In genomic region chr6:32331281-32331680, GRCm38 (mm10) we compare ENCODE assay signal across 20 mouse cellular contexts.
DNase-seq lines count a peak whose midpoint lies in the region; ATAC-seq and TF ChIP-seq lines count a peak whose summit lies in the region.
"Had no signal": no experiment of that assay in that cellular context is flagged by ENCODE, and none has a peak within 500 bp of the region (broad histone marks: within the 10 kb centered on the region; RNA-seq: fewer than 3 reads in every experiment).

No protein-coding gene starts in this region.

- H3K9me3 ChIP-seq in hindbrain, embryonic 12.5 days (replicated peaks) = no peaks in the 10 kb centered on the region
- H3K9me3 ChIP-seq in hindbrain, embryonic 10.5 days = no peaks in the 10 kb centered on the region
- H3K9me3 ChIP-seq in midbrain, embryonic 11.5 days (ENCODE audit: control insufficient read depth, low read length) = no peaks in the 10 kb centered on the region
- H3K9me3 ChIP-seq in midbrain, embryonic 10.5 days (replicated peaks) = no peaks in the 10 kb centered on the region
- H3K9me3 ChIP-seq in midbrain, embryonic 14.5 days (ENCODE audit: control insufficient read depth, low read length) = no peaks in the 10 kb centered on the region
- H3K9me3 ChIP-seq: embryonic facial prominence, embryonic 12.5 days; G1E; hindbrain, embryonic 13.5 days had no signal

- no peak overlapping the region for H3K4me3 ChIP-seq in hindbrain, embryonic 12.5 days
- H3K4me3 ChIP-seq in hindbrain, embryonic 10.5 days = no peak overlapping the region
- H3K4me3 ChIP-seq in midbrain, embryonic 11.5 days (ENCODE audit: low read depth, low read length) = no peak overlapping the region
- H3K4me3 ChIP-seq in midbrain, embryonic 10.5 days = no peak overlapping the region
- H3K4me3 ChIP-seq in midbrain, embryonic 14.5 days (replicated peaks; ENCODE audit: low read depth, low read length) = no peak overlapping the region
- H3K4me3 ChIP-seq: embryonic facial prominence, embryonic 12.5 days; hindbrain, embryonic 13.5 days had no signal

- ATAC-seq in hindbrain, embryonic 12.5 days (ENCODE audit: low FRiP score) = 0 out of 2 replicates have a peak, but pooled peaks have one; percentile 52
- ATAC-seq in midbrain, embryonic 11.5 days (ENCODE audit: low FRiP score) = peak; percentile 59; the same call in 1 of the 2 replicates
- no peak for ATAC-seq in midbrain, embryonic 14.5 days (ENCODE audit: low FRiP score, low TSS enrichment)
- ATAC-seq in frontal cortex, adult (ENCODE audit: low TSS enrichment) = no peak
- ATAC-seq: CD4-positive, CD25-positive, alpha-beta regulatory T cell, adult 4 months; forebrain, embryonic 16.5 days had no signal

- no peak for TF ChIP-seq CTCF in brain, embryonic 14.5 days (IDR thresholded peaks at IDR 0.05; ENCODE audit: borderline replicate concordance, extremely low read depth, insufficient read depth, insufficient read length)

- no peak overlapping the region for H3K9ac ChIP-seq in hindbrain, embryonic 12.5 days
- no peak overlapping the region for H3K9ac ChIP-seq in midbrain, embryonic 11.5 days (ENCODE audit: low read length)
- H3K9ac ChIP-seq in midbrain, embryonic 14.5 days (replicated peaks; ENCODE audit: low read length) = no peak overlapping the region
- H3K9ac ChIP-seq: embryonic facial prominence, embryonic 12.5 days; hindbrain, embryonic 13.5 days had no signal

- no peak for DNase-seq in hindbrain, embryonic 10.5 days (ENCODE audit: low spot score)
- no peak for DNase-seq in midbrain, embryonic 11.5 days (ENCODE audit: low spot score, missing footprints)
- DNase-seq in midbrain, embryonic 10.5 days (ENCODE audit: low spot score) = no peak
- DNase-seq in brain, embryonic 14.5 days (ENCODE audit: low read depth) = peak; percentile 44
- DNase-seq in midbrain, embryonic 14.5 days = peak; percentile 50
- no peak for DNase-seq in thymus, postnatal 36 days
- DNase-seq: adrenal gland, postnatal 10 days; B cell, adult 2 months; cerebellum, adult 11-12 months; cerebellum, adult 9-10 months; cerebellum, postnatal 25 days; gastrocnemius, postnatal 14 days had no signal

- no peak for TF ChIP-seq POLR2A in brain, embryonic 14.5 days (IDR thresholded peaks at IDR 0.05; ENCODE audit: borderline replicate concordance, extremely low read depth, insufficient read depth, insufficient read length, poor library complexity, severe bottlenecking)

- peaks cover 21% of the 10 kb centered on the region for H3K4me1 ChIP-seq in hindbrain, embryonic 12.5 days
- H3K4me1 ChIP-seq in hindbrain, embryonic 10.5 days (replicated peaks) = peaks cover 39% of the 10 kb centered on the region
- peaks cover 8% of the 10 kb centered on the region for H3K4me1 ChIP-seq in midbrain, embryonic 11.5 days (ENCODE audit: control insufficient read depth, insufficient read depth, low read length)
- H3K4me1 ChIP-seq in midbrain, embryonic 10.5 days = peaks cover 41% of the 10 kb centered on the region
- peaks cover 15% of the 10 kb centered on the region for H3K4me1 ChIP-seq in midbrain, embryonic 14.5 days (ENCODE audit: control insufficient read depth, insufficient read depth, low read length)

- H3K4me2 ChIP-seq in hindbrain, embryonic 12.5 days (replicated peaks) = no peak overlapping the region
- no peak overlapping the region for H3K4me2 ChIP-seq in midbrain, embryonic 11.5 days
- H3K4me2 ChIP-seq in midbrain, embryonic 14.5 days (ENCODE audit: low read length) = no peak overlapping the region
- H3K4me2 ChIP-seq: embryonic facial prominence, embryonic 12.5 days; heart, embryonic 11.5 days; hindbrain, embryonic 13.5 days had no signal

- no peak overlapping the region for H3K27ac ChIP-seq in hindbrain, embryonic 12.5 days
- H3K27ac ChIP-seq in hindbrain, embryonic 10.5 days = no peak overlapping the region
- no peak overlapping the region for H3K27ac ChIP-seq in midbrain, embryonic 11.5 days (ENCODE audit: low read depth, low read length)
- H3K27ac ChIP-seq in midbrain, embryonic 10.5 days (replicated peaks) = no peak overlapping the region
- no peak overlapping the region for H3K27ac ChIP-seq in midbrain, embryonic 14.5 days (replicated peaks; ENCODE audit: low read depth, low read length)
- H3K27ac ChIP-seq: embryonic facial prominence, embryonic 12.5 days; hindbrain, embryonic 13.5 days had no signal

- no peaks in the 10 kb centered on the region for H3K36me3 ChIP-seq in hindbrain, embryonic 12.5 days
- no peaks in the 10 kb centered on the region for H3K36me3 ChIP-seq in hindbrain, embryonic 10.5 days
- no peaks in the 10 kb centered on the region for H3K36me3 ChIP-seq in midbrain, embryonic 11.5 days (ENCODE audit: control insufficient read depth, insufficient read depth, low read length)
- H3K36me3 ChIP-seq in midbrain, embryonic 10.5 days = no peaks in the 10 kb centered on the region
- H3K36me3 ChIP-seq in midbrain, embryonic 14.5 days (ENCODE audit: control insufficient read depth, insufficient read depth, low read length) = no peaks in the 10 kb centered on the region
- H3K36me3 ChIP-seq: embryonic facial prominence, embryonic 12.5 days; G1E; hindbrain, embryonic 13.5 days had no signal

- peaks cover 5% of the 10 kb centered on the region; the same call in 1 of the 2 replicates for H3K27me3 ChIP-seq in hindbrain, embryonic 12.5 days
- peaks cover 18% of the 10 kb centered on the region for H3K27me3 ChIP-seq in hindbrain, embryonic 10.5 days (ENCODE audit: insufficient read depth, poor library complexity, severe bottlenecking)
- no peaks in the 10 kb centered on the region for H3K27me3 ChIP-seq in midbrain, embryonic 11.5 days (ENCODE audit: control insufficient read depth, insufficient read depth, low read length)
- peaks cover 6% of the 10 kb centered on the region for H3K27me3 ChIP-seq in midbrain, embryonic 10.5 days (ENCODE audit: low read depth, poor library complexity, severe bottlenecking)
- H3K27me3 ChIP-seq in midbrain, embryonic 14.5 days (ENCODE audit: control insufficient read depth, insufficient read depth, low read length) = no peaks in the 10 kb centered on the region
- H3K27me3 ChIP-seq: hindbrain, embryonic 13.5 days had no signal

Comparison
In these comparisons a context has a peak if more than half of its experiments do, and no peak if none do; other contexts are left out.
1. ATAC-seq: peak in hindbrain, embryonic 12.5 days (single experiment) and midbrain, embryonic 11.5 days (single experiment); none in midbrain, embryonic 14.5 days (single experiment) and frontal cortex, adult (single experiment).
2. DNase-seq: peak in brain, embryonic 14.5 days (single experiment) and midbrain, embryonic 14.5 days (single experiment); none in hindbrain, embryonic 10.5 days (single experiment), midbrain, embryonic 11.5 days (single experiment), midbrain, embryonic 10.5 days (single experiment) and thymus, postnatal 36 days (0 of 2).